Mouse (Mus musculus): ENCODE results near the gene Fam189a2. TPM values are rescaled to one million over a fixed set of nuclear protein-coding genes. Genes with fewer than 3 reads are reported as not detected.

The Fam189a2 gene
- polyA plus RNA-seq, 1 experiment = 4.8 TPM

DNA sequence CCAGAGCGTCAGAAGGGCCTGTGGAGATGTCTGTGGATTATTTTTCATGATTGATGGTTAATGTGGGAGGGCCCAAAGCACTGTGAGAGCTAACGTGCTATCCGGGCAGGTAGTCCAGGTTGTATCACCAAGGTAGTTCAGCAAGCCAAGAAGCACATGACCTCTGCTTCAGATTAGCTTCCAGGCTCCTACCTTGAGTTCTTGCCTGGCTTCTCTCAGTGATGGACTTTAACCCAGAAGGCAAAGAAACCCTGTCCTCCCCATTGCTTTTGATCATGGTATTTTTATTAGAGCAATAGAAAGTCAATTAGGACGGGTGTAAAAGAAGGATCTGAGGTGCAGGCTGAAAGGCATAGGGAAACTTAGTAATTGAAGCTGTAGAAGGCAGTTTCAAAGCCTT, 32.8 kb upstream of the Fam189a2 start:
- TF ChIP-seq POLR2A (IDR thresholded peaks at IDR 0.05; ENCODE audit: control insufficient read depth, extremely low read depth, insufficient read depth, low read length, poor library complexity) = no peak
- TF ChIP-seq CTCF (IDR thresholded peaks at IDR 0.05; ENCODE audit: borderline replicate concordance, control insufficient read depth, extremely low read depth, insufficient read depth, low read length, poor library complexity) = no peak
- no peak overlapping the region for H3K27ac ChIP-seq (ENCODE audit: control insufficient read depth, insufficient read depth, low read length)
- H3K27me3 ChIP-seq (ENCODE audit: control insufficient read depth, insufficient read depth, low read length) = no peaks in the 10 kb centered on the region
- H3K36me3 ChIP-seq (ENCODE audit: control insufficient read depth, insufficient read depth, low read length) = no peaks in the 10 kb centered on the region
- WGBS = 87% methylated on average over 4 of the region's 4 CpGs
- no peaks in the 10 kb centered on the region for H3K4me1 ChIP-seq (replicated peaks; ENCODE audit: control insufficient read depth, insufficient read depth, low read length)
- DNase-seq = no peak
- no peak overlapping the region for H3K4me3 ChIP-seq (ENCODE audit: control insufficient read depth, insufficient read depth, low read length)

- Histone ChIP-seq H3K36me3 (ENCODE audit: control insufficient read depth, insufficient read depth, low read length) (no peaks in the 10 kb centered on the region), H3K27ac (ENCODE audit: control insufficient read depth, insufficient read depth, low read length) (no peak overlapping the region), H3K4me3 (ENCODE audit: control insufficient read depth, insufficient read depth, low read length) (no peak overlapping the region), H3K4me1 (replicated peaks; ENCODE audit: control insufficient read depth, insufficient read depth, low read length) (no peaks in the 10 kb centered on the region), H3K27me3 (ENCODE audit: control insufficient read depth, insufficient read depth, low read length) (no peaks in the 10 kb centered on the region)
- no peak for DNase-seq
- TF ChIP-seq POLR2A (IDR thresholded peaks at IDR 0.05; ENCODE audit: control insufficient read depth, extremely low read depth, insufficient read depth, low read length, poor library complexity) (no peak), CTCF (IDR thresholded peaks at IDR 0.05; ENCODE audit: borderline replicate concordance, control insufficient read depth, extremely low read depth, insufficient read depth, low read length, poor library complexity) (no peak)
- WGBS = 92% methylated on average over 8 of the region's 8 CpGs
Measured at GRCm38 (mm10) chr19:24058851-24059250, 28.0 kb upstream of the Fam189a2 start.

- no peaks in the 10 kb centered on the region for H3K27me3 ChIP-seq (ENCODE audit: control insufficient read depth, insufficient read depth, low read length)
- TF ChIP-seq POLR2A (IDR thresholded peaks at IDR 0.05; ENCODE audit: control insufficient read depth, extremely low read depth, insufficient read depth, low read length, poor library complexity) (no peak), CTCF (IDR thresholded peaks at IDR 0.05; ENCODE audit: borderline replicate concordance, control insufficient read depth, extremely low read depth, insufficient read depth, low read length, poor library complexity) (no peak)
- WGBS = 70% methylated on average over 5 of the region's 5 CpGs
- no peak overlapping the region for H3K27ac ChIP-seq (ENCODE audit: control insufficient read depth, insufficient read depth, low read length)
- H3K4me3 ChIP-seq (ENCODE audit: control insufficient read depth, insufficient read depth, low read length) = no peak overlapping the region
- H3K4me1 ChIP-seq (replicated peaks; ENCODE audit: control insufficient read depth, insufficient read depth, low read length) = no peaks in the 10 kb centered on the region
- no peaks in the 10 kb centered on the region for H3K36me3 ChIP-seq (ENCODE audit: control insufficient read depth, insufficient read depth, low read length)
- DNase-seq = no peak
Measured at GRCm38 (mm10) chr19:24058021-24058420, 27.2 kb upstream of the Fam189a2 start.

- WGBS = 96% methylated on average over 1 of the region's 1 CpGs
- Histone ChIP-seq H3K4me1 (replicated peaks; ENCODE audit: control insufficient read depth, insufficient read depth, low read length) (no peaks in the 10 kb centered on the region), H3K4me3 (ENCODE audit: control insufficient read depth, insufficient read depth, low read length) (no peak overlapping the region), H3K27me3 (ENCODE audit: control insufficient read depth, insufficient read depth, low read length) (no peaks in the 10 kb centered on the region), H3K27ac (ENCODE audit: control insufficient read depth, insufficient read depth, low read length) (no peak overlapping the region), H3K36me3 (ENCODE audit: control insufficient read depth, insufficient read depth, low read length) (no peaks in the 10 kb centered on the region)
- DNase-seq = no peak
- TF ChIP-seq POLR2A (IDR thresholded peaks at IDR 0.05; ENCODE audit: control insufficient read depth, extremely low read depth, insufficient read depth, low read length, poor library complexity) = no peak
- no peak for TF ChIP-seq CTCF (IDR thresholded peaks at IDR 0.05; ENCODE audit: borderline replicate concordance, control insufficient read depth, extremely low read depth, insufficient read depth, low read length, poor library complexity)
Measured at GRCm38 (mm10) chr19:24056880-24057279, 26.1 kb upstream of the Fam189a2 start.

DNA sequence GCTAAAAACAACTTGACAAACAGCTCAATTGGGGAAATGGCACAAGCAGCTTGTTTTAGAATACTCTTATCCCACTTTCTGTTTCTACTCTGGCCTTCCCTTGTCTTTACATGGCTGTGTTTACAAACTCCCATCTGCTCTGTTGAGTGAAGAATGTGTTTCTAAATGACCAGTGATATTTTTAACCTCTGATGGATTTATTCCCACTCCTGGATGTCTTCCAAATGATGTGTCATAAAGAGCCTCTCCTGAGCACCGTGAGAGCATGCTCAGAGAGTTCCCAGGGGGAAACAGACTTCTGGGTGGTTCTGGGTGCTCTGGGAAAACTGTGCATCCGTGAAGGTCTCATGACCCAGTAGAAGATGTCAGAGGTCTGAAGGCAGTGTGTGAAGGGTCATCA, 24.1 kb upstream of the Fam189a2 start:
- DNase-seq = no peak
- Histone ChIP-seq H3K36me3 (ENCODE audit: control insufficient read depth, insufficient read depth, low read length) (no peaks in the 10 kb centered on the region), H3K27me3 (ENCODE audit: control insufficient read depth, insufficient read depth, low read length) (no peaks in the 10 kb centered on the region), H3K4me1 (replicated peaks; ENCODE audit: control insufficient read depth, insufficient read depth, low read length) (no peaks in the 10 kb centered on the region), H3K27ac (ENCODE audit: control insufficient read depth, insufficient read depth, low read length) (no peak overlapping the region), H3K4me3 (ENCODE audit: control insufficient read depth, insufficient read depth, low read length) (no peak overlapping the region)
- 73% methylated on average over 2 of the region's 2 CpGs for WGBS
- no peak for TF ChIP-seq POLR2A (IDR thresholded peaks at IDR 0.05; ENCODE audit: control insufficient read depth, extremely low read depth, insufficient read depth, low read length, poor library complexity)
- no peak for TF ChIP-seq CTCF (IDR thresholded peaks at IDR 0.05; ENCODE audit: borderline replicate concordance, control insufficient read depth, extremely low read depth, insufficient read depth, low read length, poor library complexity)

DNA sequence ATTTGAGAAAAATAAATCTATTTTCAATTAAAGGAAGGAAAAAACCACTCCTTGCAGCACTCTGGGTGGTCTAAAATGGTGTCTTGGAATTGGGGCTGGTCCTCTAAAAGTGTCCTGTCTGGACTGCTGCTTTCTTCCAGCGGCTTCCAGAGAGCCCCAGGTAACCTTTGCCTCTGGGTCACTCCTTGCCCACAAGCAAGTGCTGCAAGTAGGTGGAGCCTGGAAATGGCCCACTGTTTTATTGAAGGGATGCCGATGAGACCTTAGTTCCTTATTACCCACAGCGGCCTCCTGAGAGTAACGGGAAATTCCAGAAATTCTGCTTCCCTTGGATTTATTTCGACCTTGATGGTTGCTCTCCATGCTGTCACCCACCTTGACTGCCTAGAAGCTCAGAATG, 23.4 kb upstream of the Fam189a2 start:
- DNase-seq = no peak
- TF ChIP-seq CTCF (IDR thresholded peaks at IDR 0.05; ENCODE audit: borderline replicate concordance, control insufficient read depth, extremely low read depth, insufficient read depth, low read length, poor library complexity) (no peak), POLR2A (IDR thresholded peaks at IDR 0.05; ENCODE audit: control insufficient read depth, extremely low read depth, insufficient read depth, low read length, poor library complexity) (no peak)
- H3K4me3 ChIP-seq (ENCODE audit: control insufficient read depth, insufficient read depth, low read length) = no peak overlapping the region
- WGBS = 77% methylated on average over 5 of the region's 5 CpGs
- H3K27ac ChIP-seq (ENCODE audit: control insufficient read depth, insufficient read depth, low read length) = no peak overlapping the region
- no peaks in the 10 kb centered on the region for H3K4me1 ChIP-seq (replicated peaks; ENCODE audit: control insufficient read depth, insufficient read depth, low read length)
- H3K27me3 ChIP-seq (ENCODE audit: control insufficient read depth, insufficient read depth, low read length) = no peaks in the 10 kb centered on the region
- H3K36me3 ChIP-seq (ENCODE audit: control insufficient read depth, insufficient read depth, low read length) = no peaks in the 10 kb centered on the region

DNA sequence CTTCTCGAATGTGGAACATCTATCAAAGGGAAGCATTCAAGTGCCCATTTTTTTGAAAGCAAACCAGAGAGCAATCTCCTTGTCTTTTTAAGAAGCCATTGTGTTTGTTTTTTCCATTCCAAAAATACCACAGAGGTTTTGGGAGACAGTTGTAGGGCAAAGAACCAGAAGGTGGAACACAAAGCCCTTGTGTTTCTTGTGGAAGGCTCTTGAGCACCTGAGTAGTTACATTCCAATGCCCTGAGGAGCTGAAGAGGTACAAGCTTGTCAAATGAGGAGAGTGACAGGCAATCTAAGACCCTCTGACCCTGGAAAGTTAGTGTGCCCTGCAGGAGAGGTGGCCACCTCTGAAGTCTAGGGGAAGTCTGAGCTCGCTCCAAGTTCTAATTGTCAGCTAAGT, 19.7 kb upstream of the Fam189a2 start:
- no peak for DNase-seq
- no peak overlapping the region for H3K4me3 ChIP-seq (ENCODE audit: control insufficient read depth, insufficient read depth, low read length)
- H3K36me3 ChIP-seq (ENCODE audit: control insufficient read depth, insufficient read depth, low read length) = no peaks in the 10 kb centered on the region
- no peak overlapping the region for H3K27ac ChIP-seq (ENCODE audit: control insufficient read depth, insufficient read depth, low read length)
- WGBS = 77% methylated on average over 2 of the region's 2 CpGs
- H3K27me3 ChIP-seq (ENCODE audit: control insufficient read depth, insufficient read depth, low read length) = no peaks in the 10 kb centered on the region
- no peak for TF ChIP-seq CTCF (IDR thresholded peaks at IDR 0.05; ENCODE audit: borderline replicate concordance, control insufficient read depth, extremely low read depth, insufficient read depth, low read length, poor library complexity)
- no peak for TF ChIP-seq POLR2A (IDR thresholded peaks at IDR 0.05; ENCODE audit: control insufficient read depth, extremely low read depth, insufficient read depth, low read length, poor library complexity)
- no peaks in the 10 kb centered on the region for H3K4me1 ChIP-seq (replicated peaks; ENCODE audit: control insufficient read depth, insufficient read depth, low read length)

Measured in thymus, adult 2 months (tissue).